Mouse (Mus musculus) bone marrow macrophage, adult 2 months (primary cell): ENCODE data around the gene Fmnl1.

Source experiments
- CTCF ChIP-seq: IDR thresholded peaks from 2 replicates; pipeline ENCODE4 v1.5.1; 2012; ENCODE audit warnings: low read depth, mild to moderate bottlenecking, low read length, moderate library complexity
- POLR2A ChIP-seq: IDR thresholded peaks from 2 replicates; pipeline ENCODE4 v1.6.1; 2012; ENCODE audit warnings: mild to moderate bottlenecking, low read depth, low read length, borderline replicate concordance

DNA sequence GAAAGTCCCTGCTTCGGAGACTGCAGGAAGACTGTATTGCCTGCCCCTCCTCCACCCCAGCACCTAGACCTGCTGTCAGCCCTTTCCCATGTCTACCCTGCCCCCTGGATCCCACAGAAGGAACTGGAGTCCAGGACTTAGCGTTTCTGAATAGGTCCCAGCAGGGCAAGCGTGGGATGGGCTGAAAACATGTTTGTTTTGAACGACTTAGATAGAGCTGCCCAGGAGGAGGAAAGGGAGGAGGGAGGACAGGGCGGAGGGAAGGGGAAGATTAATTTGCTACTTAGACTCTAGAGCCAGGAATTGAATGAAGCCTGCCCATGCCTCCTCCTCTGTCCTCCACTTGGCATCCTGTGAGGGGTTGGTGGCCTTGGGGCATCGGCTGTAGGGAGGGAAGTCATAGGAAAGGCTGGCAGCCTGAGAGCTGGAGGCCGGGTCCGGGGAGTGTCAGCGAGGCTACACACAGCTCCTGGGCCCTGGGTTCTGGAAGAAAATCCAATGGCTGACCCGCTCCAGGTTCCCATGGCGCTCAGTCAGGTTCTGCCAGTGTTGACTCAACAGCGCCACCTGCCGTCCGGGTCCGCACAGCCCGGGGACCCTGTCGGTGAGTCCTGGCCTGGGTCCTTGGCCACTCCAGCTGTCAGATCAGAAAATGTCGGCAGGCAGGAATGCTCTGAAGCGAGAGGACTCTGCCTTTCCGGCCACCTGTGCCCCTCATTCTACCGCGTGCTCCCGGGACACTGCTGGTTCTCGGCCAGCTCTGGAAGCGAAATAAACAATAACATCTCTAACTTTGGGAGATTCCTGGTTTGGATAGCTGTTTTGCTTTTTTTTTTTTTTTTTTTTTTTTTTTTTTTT lies 12.1 kb upstream of the Fmnl1 start:
- TF ChIP-seq CTCF (peak; percentile 76), POLR2A (no peak)
